Mouse (Mus musculus): ENCODE data around the gene Gm10974. TPM values are rescaled to one million over a fixed set of nuclear protein-coding genes. Genes with fewer than 3 reads are reported as not detected.

Gm10974 gene
- polyA plus RNA-seq, 1 experiment, result not detected

DNA sequence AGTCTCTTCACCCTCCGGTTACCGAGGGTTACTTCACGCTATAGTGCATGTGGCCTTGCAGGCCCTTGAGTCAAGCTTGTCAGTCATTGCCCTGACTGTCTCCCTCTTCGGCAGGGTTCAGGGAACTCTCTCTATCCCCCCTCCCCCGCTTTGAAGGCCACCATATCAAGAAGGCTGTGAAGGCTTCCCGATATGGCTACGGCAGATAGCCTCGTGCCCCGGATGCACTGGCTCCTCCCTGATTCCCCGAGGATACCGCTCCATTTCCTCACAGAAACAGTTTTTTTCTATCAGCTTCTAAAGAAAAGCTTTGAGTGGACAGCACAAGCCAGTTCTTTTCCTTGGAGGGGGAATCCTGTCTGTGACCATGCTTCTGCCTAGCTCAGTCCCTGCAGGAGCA is 39.8 kb downstream of the Gm10974 start:
- H3K4me3 ChIP-seq (ENCODE audit: control insufficient read depth, insufficient read depth, low read length), result no peak overlapping the region
- no peaks in the 10 kb centered on the region for H3K36me3 ChIP-seq (ENCODE audit: control insufficient read depth, insufficient read depth, low read length)
- no peak for DNase-seq
- no peaks in the 10 kb centered on the region for H3K4me1 ChIP-seq (replicated peaks; ENCODE audit: control insufficient read depth, insufficient read depth, low read length)
- no peak overlapping the region for H3K27ac ChIP-seq (ENCODE audit: control insufficient read depth, insufficient read depth, low read length)
- TF ChIP-seq POLR2A (IDR thresholded peaks at IDR 0.05; ENCODE audit: control insufficient read depth, extremely low read depth, insufficient read depth, low read length, poor library complexity) (no peak), CTCF (IDR thresholded peaks at IDR 0.05; ENCODE audit: borderline replicate concordance, control insufficient read depth, extremely low read depth, insufficient read depth, low read length, poor library complexity) (no peak)
- 85% methylated on average over 11 of the region's 11 CpGs for WGBS
- H3K27me3 ChIP-seq (ENCODE audit: control insufficient read depth, insufficient read depth, low read length), result no peaks in the 10 kb centered on the region

DNA sequence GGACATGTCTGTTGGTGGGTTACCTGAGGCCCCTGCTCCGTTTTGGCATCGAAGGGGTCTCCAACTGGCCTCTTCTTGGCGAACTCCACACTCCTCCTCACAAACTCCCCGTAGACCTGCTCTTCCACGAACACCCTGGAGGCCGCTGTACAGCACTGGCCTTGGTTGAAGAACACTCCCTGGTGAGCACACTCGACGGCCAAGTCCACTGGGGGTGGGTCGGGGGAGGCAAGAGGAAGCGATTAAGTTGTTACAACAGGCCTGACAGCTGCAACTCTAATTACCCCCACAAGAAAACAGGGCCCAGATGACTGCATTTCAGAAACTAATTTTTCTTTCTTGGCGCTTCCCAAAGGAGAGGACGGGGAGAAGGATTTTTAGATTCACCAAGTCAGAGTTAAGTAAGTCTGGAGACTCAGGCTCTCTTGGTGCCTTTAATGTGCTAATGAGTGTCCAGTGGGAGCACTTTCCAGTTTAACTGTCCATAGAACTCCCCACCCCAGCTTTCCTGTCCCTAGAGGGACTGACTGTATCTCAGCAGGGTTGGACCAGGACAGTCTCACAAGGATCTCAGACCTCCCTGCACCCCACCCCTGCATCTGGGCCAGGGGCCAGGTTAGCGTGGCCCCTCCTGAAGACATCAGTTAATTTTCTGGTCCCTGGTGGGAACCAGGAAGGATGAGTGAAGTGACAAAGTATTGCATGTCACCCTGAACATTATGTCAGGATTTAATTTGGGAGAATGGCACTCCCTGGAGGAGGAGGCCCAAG is 40.4 kb downstream of the Gm10974 start:
- 86% methylated on average over 13 of the region's 13 CpGs for WGBS
- TF ChIP-seq CTCF (IDR thresholded peaks at IDR 0.05; ENCODE audit: borderline replicate concordance, control insufficient read depth, extremely low read depth, insufficient read depth, low read length, poor library complexity), result no peak
- TF ChIP-seq POLR2A (IDR thresholded peaks at IDR 0.05; ENCODE audit: control insufficient read depth, extremely low read depth, insufficient read depth, low read length, poor library complexity), result no peak
- Histone ChIP-seq H3K27me3 (ENCODE audit: control insufficient read depth, insufficient read depth, low read length) (no peaks in the 10 kb centered on the region), H3K36me3 (ENCODE audit: control insufficient read depth, insufficient read depth, low read length) (no peaks in the 10 kb centered on the region), H3K27ac (ENCODE audit: control insufficient read depth, insufficient read depth, low read length) (no peak overlapping the region), H3K4me3 (ENCODE audit: control insufficient read depth, insufficient read depth, low read length) (no peak overlapping the region), H3K4me1 (replicated peaks; ENCODE audit: control insufficient read depth, insufficient read depth, low read length) (no peaks in the 10 kb centered on the region)
- no peak for DNase-seq

GRCm38 (mm10) chr7:66406971-66407370 is 41.3 kb downstream of the Gm10974 start:
- Histone ChIP-seq H3K36me3 (ENCODE audit: control insufficient read depth, insufficient read depth, low read length) (no peaks in the 10 kb centered on the region), H3K4me1 (replicated peaks; ENCODE audit: control insufficient read depth, insufficient read depth, low read length) (no peaks in the 10 kb centered on the region), H3K27me3 (ENCODE audit: control insufficient read depth, insufficient read depth, low read length) (no peaks in the 10 kb centered on the region), H3K4me3 (ENCODE audit: control insufficient read depth, insufficient read depth, low read length) (no peak overlapping the region), H3K27ac (ENCODE audit: control insufficient read depth, insufficient read depth, low read length) (no peak overlapping the region)
- TF ChIP-seq CTCF (IDR thresholded peaks at IDR 0.05; ENCODE audit: borderline replicate concordance, control insufficient read depth, extremely low read depth, insufficient read depth, low read length, poor library complexity), result no peak
- TF ChIP-seq POLR2A (IDR thresholded peaks at IDR 0.05; ENCODE audit: control insufficient read depth, extremely low read depth, insufficient read depth, low read length, poor library complexity), result no peak
- no peak for DNase-seq
- WGBS, result 86% methylated on average over 8 of the region's 8 CpGs

DNA sequence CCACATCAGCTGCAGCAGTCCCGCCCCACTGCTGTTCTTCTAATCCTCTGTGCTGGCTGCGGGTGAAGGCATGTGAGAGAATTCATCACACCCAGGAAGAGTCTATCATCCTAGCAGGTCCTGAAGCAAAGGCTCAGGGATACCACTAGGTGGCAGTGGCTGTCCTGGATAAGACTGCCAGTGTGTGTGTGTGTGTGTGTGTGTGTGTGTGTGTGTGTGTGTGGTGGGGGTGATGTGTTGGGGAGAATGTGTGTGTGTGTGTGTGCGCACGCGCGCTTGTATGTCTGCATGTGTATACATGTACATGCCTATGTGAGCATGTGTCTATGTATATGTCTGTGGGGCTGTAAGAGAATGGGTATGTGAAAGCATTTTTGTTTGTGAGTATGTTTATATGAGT is 43.7 kb downstream of the Gm10974 start:
- Histone ChIP-seq H3K27ac (ENCODE audit: control insufficient read depth, insufficient read depth, low read length) (no peak overlapping the region), H3K36me3 (ENCODE audit: control insufficient read depth, insufficient read depth, low read length) (no peaks in the 10 kb centered on the region), H3K27me3 (ENCODE audit: control insufficient read depth, insufficient read depth, low read length) (no peaks in the 10 kb centered on the region), H3K4me3 (ENCODE audit: control insufficient read depth, insufficient read depth, low read length) (no peak overlapping the region), H3K4me1 (replicated peaks; ENCODE audit: control insufficient read depth, insufficient read depth, low read length) (no peaks in the 10 kb centered on the region)
- TF ChIP-seq CTCF (IDR thresholded peaks at IDR 0.05; ENCODE audit: borderline replicate concordance, control insufficient read depth, extremely low read depth, insufficient read depth, low read length, poor library complexity), result no peak
- TF ChIP-seq POLR2A (IDR thresholded peaks at IDR 0.05; ENCODE audit: control insufficient read depth, extremely low read depth, insufficient read depth, low read length, poor library complexity), result no peak
- 77% methylated on average over 6 of the region's 6 CpGs for WGBS
- DNase-seq, result no peak

GRCm38 (mm10) chr7:66413093-66413492 is 47.4 kb downstream of the Gm10974 start:
- no peaks in the 10 kb centered on the region for H3K36me3 ChIP-seq (ENCODE audit: control insufficient read depth, insufficient read depth, low read length)
- no peaks in the 10 kb centered on the region for H3K4me1 ChIP-seq (replicated peaks; ENCODE audit: control insufficient read depth, insufficient read depth, low read length)
- no peak for DNase-seq
- no peak overlapping the region for H3K27ac ChIP-seq (ENCODE audit: control insufficient read depth, insufficient read depth, low read length)
- TF ChIP-seq POLR2A (IDR thresholded peaks at IDR 0.05; ENCODE audit: control insufficient read depth, extremely low read depth, insufficient read depth, low read length, poor library complexity) (no peak), CTCF (IDR thresholded peaks at IDR 0.05; ENCODE audit: borderline replicate concordance, control insufficient read depth, extremely low read depth, insufficient read depth, low read length, poor library complexity) (no peak)
- H3K4me3 ChIP-seq (ENCODE audit: control insufficient read depth, insufficient read depth, low read length), result no peak overlapping the region
- no peaks in the 10 kb centered on the region; the same call in 1 of the 2 replicates for H3K27me3 ChIP-seq (ENCODE audit: control insufficient read depth, insufficient read depth, low read length)
- 91% methylated on average over 7 of the region's 7 CpGs for WGBS

DNA sequence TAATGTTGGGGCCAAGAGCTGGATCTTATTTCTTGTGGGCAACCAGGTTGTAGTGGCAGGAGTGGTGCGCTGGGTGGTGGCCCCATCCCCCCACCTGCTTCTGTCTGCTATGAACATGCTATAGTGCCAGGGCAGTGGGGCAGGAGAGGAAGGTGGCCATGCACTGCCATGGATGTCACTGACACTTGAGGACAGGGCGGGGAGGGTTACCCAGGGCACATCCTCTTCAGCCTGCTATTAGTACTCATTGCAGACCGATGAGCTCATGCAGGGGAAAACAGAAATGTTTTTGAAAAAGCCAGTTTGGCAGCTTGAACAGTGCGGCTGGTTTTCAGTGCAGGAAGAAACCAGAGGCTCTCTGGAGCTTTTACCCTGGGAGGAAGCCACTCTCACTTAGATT is 51.1 kb downstream of the Gm10974 start:
- Histone ChIP-seq H3K27me3 (ENCODE audit: control insufficient read depth, insufficient read depth, low read length) (no peaks in the 10 kb centered on the region; the same call in 1 of the 2 replicates), H3K4me1 (replicated peaks; ENCODE audit: control insufficient read depth, insufficient read depth, low read length) (no peaks in the 10 kb centered on the region), H3K4me3 (ENCODE audit: control insufficient read depth, insufficient read depth, low read length) (no peak overlapping the region), H3K27ac (ENCODE audit: control insufficient read depth, insufficient read depth, low read length) (no peak overlapping the region), H3K36me3 (ENCODE audit: control insufficient read depth, insufficient read depth, low read length) (no peaks in the 10 kb centered on the region)
- no peak for DNase-seq
- TF ChIP-seq POLR2A (IDR thresholded peaks at IDR 0.05; ENCODE audit: control insufficient read depth, extremely low read depth, insufficient read depth, low read length, poor library complexity) (no peak), CTCF (IDR thresholded peaks at IDR 0.05; ENCODE audit: borderline replicate concordance, control insufficient read depth, extremely low read depth, insufficient read depth, low read length, poor library complexity) (no peak)
- WGBS, result 14% methylated on average over 4 of the region's 4 CpGs
